Mouse (Mus musculus): ENCODE data around the gene Ufd1. TPM values are rescaled to one million over a fixed set of nuclear protein-coding genes. Genes with fewer than 3 reads are reported as not detected.

Ufd1 gene
- 100 to 1,000 TPM; 101 to 253 (median 200) TPM for total RNA-seq (2018; cell fraction: chromatin; rRNA removed)
- total RNA-seq (2018; cell fraction: cytosol; rRNA removed), result 10 to 100 TPM; 24.3 to 39.1 (median 30.6) TPM
- total RNA-seq (2018; cell fraction: nucleus; rRNA removed), result 100 to 1,000 TPM in 7 of 26 experiments, 10 to 100 TPM in 19; 51.5 to 124 (median 88.8) TPM
- polyA plus RNA-seq (2018), result 29.8 to 43.1 TPM (median 34.8 TPM) in 3 replicates

GRCm38 (mm10) chr16:18811468-18812384, at the start of gene Ufd1, which contains the start of gene Cdc45:
TSS of gene Ufd1 (plus strand) at chr16:18811779.
TSS of gene Cdc45 (minus strand) at chr16:18811987.
- WGBS (ENCODE audit: missing documents), result 1% methylated on average over 42 of the region's 42 CpGs
- Histone ChIP-seq H3K4me3 (ENCODE audit: inconsistent target) (peak within 1 kb of the TSS; percentile 90), H3K36me3 (ENCODE audit: inconsistent target) (peaks cover 22% of the 10 kb centered on the region; the same call in 1 of the 2 replicates), H3K27ac (peak within 1 kb of the TSS; percentile 82), H3K79me2 (ENCODE audit: inconsistent target) (peaks cover 58% of the 10 kb centered on the region)

GRCm38 (mm10) chr16:18762960-18763359, 48.6 kb upstream of the Ufd1 start:
- 85% methylated on average over 3 of the region's 3 CpGs for WGBS (ENCODE audit: missing documents)
- Histone ChIP-seq H3K36me3 (ENCODE audit: inconsistent target) (no peaks in the 10 kb centered on the region), H3K4me3 (ENCODE audit: inconsistent target) (no peak overlapping the region), H3K79me2 (ENCODE audit: inconsistent target) (no peaks in the 10 kb centered on the region), H3K27ac (no peak overlapping the region)

GRCm38 (mm10) chr16:18766390-18766789, 45.2 kb upstream of the Ufd1 start:
- H3K36me3 ChIP-seq (ENCODE audit: inconsistent target), result no peaks in the 10 kb centered on the region
- no peak overlapping the region for H3K4me3 ChIP-seq (ENCODE audit: inconsistent target)
- 71% methylated on average over 4 of the region's 4 CpGs for WGBS (ENCODE audit: missing documents)
- H3K79me2 ChIP-seq (ENCODE audit: inconsistent target), result no peaks in the 10 kb centered on the region
- H3K27ac ChIP-seq, result no peak overlapping the region

GRCm38 (mm10) chr16:18769501-18769900, 42.1 kb upstream of the Ufd1 start:
- H3K27ac ChIP-seq, result no peak overlapping the region
- no peaks in the 10 kb centered on the region for H3K36me3 ChIP-seq (ENCODE audit: inconsistent target)
- no peaks in the 10 kb centered on the region for H3K79me2 ChIP-seq (ENCODE audit: inconsistent target)
- no peak overlapping the region for H3K4me3 ChIP-seq (ENCODE audit: inconsistent target)
- 100% methylated on average over 1 of the region's 1 CpGs for WGBS (ENCODE audit: missing documents)

- H3K79me2 ChIP-seq (ENCODE audit: inconsistent target), result no peaks in the 10 kb centered on the region
- no peak overlapping the region for H3K27ac ChIP-seq
- no peak overlapping the region for H3K4me3 ChIP-seq (ENCODE audit: inconsistent target)
- WGBS (ENCODE audit: missing documents), result 100% methylated on average over 1 of the region's 2 CpGs
- no peaks in the 10 kb centered on the region for H3K36me3 ChIP-seq (ENCODE audit: inconsistent target)
These were observed 37.6 kb upstream of the Ufd1 start for GRCm38 (mm10) chr16:18773936-18774335.

GRCm38 (mm10) chr16:18775621-18776555, 35.7 kb upstream of the Ufd1 start:
- 68% methylated on average over 18 of the region's 18 CpGs for WGBS (ENCODE audit: missing documents)
- H3K79me2 ChIP-seq (ENCODE audit: inconsistent target), result no peaks in the 10 kb centered on the region
- H3K36me3 ChIP-seq (ENCODE audit: inconsistent target), result no peaks in the 10 kb centered on the region
- H3K27ac ChIP-seq, result no peak overlapping the region
- no peak overlapping the region for H3K4me3 ChIP-seq (ENCODE audit: inconsistent target)

- Histone ChIP-seq H3K27ac (no peak within 1 kb of the TSS), H3K4me3 (ENCODE audit: inconsistent target) (no peak within 1 kb of the TSS), H3K36me3 (ENCODE audit: inconsistent target) (no peaks in the 10 kb centered on the region), H3K79me2 (ENCODE audit: inconsistent target) (no peaks in the 10 kb centered on the region)
- WGBS (ENCODE audit: missing documents), result 27% methylated on average over 19 of the region's 19 CpGs
These were observed 35.0 kb upstream of the Ufd1 start, which contains the start of gene Cldn5 for GRCm38 (mm10) chr16:18776556-18777100. TSS of gene Cldn5 (plus strand) at chr16:18776847.

- 9% methylated on average over 80 of the region's 80 CpGs for WGBS (ENCODE audit: missing documents)
- Histone ChIP-seq H3K4me3 (ENCODE audit: inconsistent target) (no peak overlapping the region), H3K27ac (no peak overlapping the region), H3K36me3 (ENCODE audit: inconsistent target) (no peaks in the 10 kb centered on the region), H3K79me2 (ENCODE audit: inconsistent target) (no peaks in the 10 kb centered on the region)
These were observed 34.2 kb upstream of the Ufd1 start for GRCm38 (mm10) chr16:18777101-18778080.

- Histone ChIP-seq H3K79me2 (ENCODE audit: inconsistent target) (no peaks in the 10 kb centered on the region), H3K4me3 (ENCODE audit: inconsistent target) (no peak overlapping the region), H3K27ac (no peak overlapping the region), H3K36me3 (ENCODE audit: inconsistent target) (no peaks in the 10 kb centered on the region)
- WGBS (ENCODE audit: missing documents), result 85% methylated on average over 2 of the region's 2 CpGs
These were observed 33.1 kb upstream of the Ufd1 start for GRCm38 (mm10) chr16:18778461-18778860.

- no peaks in the 10 kb centered on the region; the same call in 1 of the 2 replicates for H3K36me3 ChIP-seq (ENCODE audit: inconsistent target)
- no peak overlapping the region for H3K4me3 ChIP-seq (ENCODE audit: inconsistent target)
- no peak overlapping the region for H3K27ac ChIP-seq
- H3K79me2 ChIP-seq (ENCODE audit: inconsistent target), result no peaks in the 10 kb centered on the region
- 96% methylated on average over 10 of the region's 10 CpGs for WGBS (ENCODE audit: missing documents)
These were observed 29.8 kb upstream of the Ufd1 start for GRCm38 (mm10) chr16:18781810-18782209.

GRCm38 (mm10) chr16:18785025-18785424, 26.6 kb upstream of the Ufd1 start:
- 98% methylated on average over 7 of the region's 7 CpGs for WGBS (ENCODE audit: missing documents)
- Histone ChIP-seq H3K27ac (no peak overlapping the region), H3K36me3 (ENCODE audit: inconsistent target) (no peaks in the 10 kb centered on the region; the same call in 1 of the 2 replicates), H3K79me2 (ENCODE audit: inconsistent target) (no peaks in the 10 kb centered on the region), H3K4me3 (ENCODE audit: inconsistent target) (no peak overlapping the region)

GRCm38 (mm10) chr16:18785485-18785884, 26.1 kb upstream of the Ufd1 start:
- H3K79me2 ChIP-seq (ENCODE audit: inconsistent target), result no peaks in the 10 kb centered on the region
- 100% methylated on average over 1 of the region's 1 CpGs for WGBS (ENCODE audit: missing documents)
- H3K27ac ChIP-seq, result no peak overlapping the region
- H3K36me3 ChIP-seq (ENCODE audit: inconsistent target), result no peaks in the 10 kb centered on the region; the same call in 1 of the 2 replicates
- no peak overlapping the region for H3K4me3 ChIP-seq (ENCODE audit: inconsistent target)

GRCm38 (mm10) chr16:18786652-18787051, 24.9 kb upstream of the Ufd1 start:
- Histone ChIP-seq H3K4me3 (ENCODE audit: inconsistent target) (no peak overlapping the region), H3K36me3 (ENCODE audit: inconsistent target) (no peaks in the 10 kb centered on the region; the same call in 1 of the 2 replicates), H3K79me2 (ENCODE audit: inconsistent target) (no peaks in the 10 kb centered on the region), H3K27ac (no peak overlapping the region)
- WGBS (ENCODE audit: missing documents), result 95% methylated on average over 10 of the region's 10 CpGs
